Mouse (Mus musculus): ENCODE measurements at regions not wholly inside any gene's neighbourhood (a gene's known extent, or its start where the extent isn't known, plus 50 kb on each side); places are given as distances from the start of the nearest gene placed in this dataset.

- in situ Hi-C loops (cut with MboI; ENCODE audit: low pct_ligation_motif_present, low pct_unique_long_range_greater_than_20kb, low sequenced_read_pairs) = no loop called here
- Histone ChIP-seq H3K4me3 (replicated peaks in 1 of 3; ENCODE audit: low read depth in 2 of 3, low read length in 2 of 3, poor library complexity in 1 of 3) (no peak overlapping the region), H3K79me2 (replicated peaks; ENCODE audit: control insufficient read depth, extremely low read depth, insufficient read depth, poor library complexity, severe bottlenecking) (no peaks in the 10 kb centered on the region), H3K36me3 (replicated peaks in 1 of 2; ENCODE audit: control insufficient read depth in 1 of 2, insufficient read depth in 1 of 2, low read length in 1 of 2) (no peaks in the 10 kb centered on the region), H3K4me1 (ENCODE audit: control insufficient read depth in 1 of 2, insufficient read depth in 2 of 2) (peaks cover 10 to 25% of the 10 kb centered on the region in 2 experiments), H3K4me2 (ENCODE audit: insufficient read depth, low read depth, poor library complexity, severe bottlenecking) (no peak overlapping the region), H3K27me3 (replicated peaks) (no peaks in the 10 kb centered on the region), H3K27ac (ENCODE audit: insufficient read depth, low read depth) (no peak overlapping the region), H3K9me3 (replicated peaks; ENCODE audit: low read length) (no peaks in the 10 kb centered on the region), H3K9ac (ENCODE audit: insufficient read depth, low read depth) (no peak overlapping the region)
- DNase-seq (ENCODE audit: extremely low read depth) = no peak
- TF ChIP-seq EP300 (IDR thresholded peaks at IDR 0.05; ENCODE audit: low read length) = peak; percentile 45
- peak; percentile 31; the same call in 1 of the 2 replicates for TF ChIP-seq BHLHE40 (IDR thresholded peaks at IDR 0.05; ENCODE audit: low read depth, low read length)
- TF ChIP-seq POLR2AphosphoS2 (IDR thresholded peaks at IDR 0.05; ENCODE audit: low read depth, low read length) = no peak
- no peak for TF ChIP-seq TCF12 (IDR thresholded peaks at IDR 0.05; ENCODE audit: low read depth, low read length)
- dilution Hi-C loops (cut with MboI; ENCODE audit: extremely low pct_ligation_motif_present, extremely low pct_unique_long_range_greater_than_20kb, low sequenced_read_pairs) = no loop called here
These were observed 50.5 kb upstream of the Prdx6 start for GRCm38 (mm10) chr1:161301348-161302075.

DNA sequence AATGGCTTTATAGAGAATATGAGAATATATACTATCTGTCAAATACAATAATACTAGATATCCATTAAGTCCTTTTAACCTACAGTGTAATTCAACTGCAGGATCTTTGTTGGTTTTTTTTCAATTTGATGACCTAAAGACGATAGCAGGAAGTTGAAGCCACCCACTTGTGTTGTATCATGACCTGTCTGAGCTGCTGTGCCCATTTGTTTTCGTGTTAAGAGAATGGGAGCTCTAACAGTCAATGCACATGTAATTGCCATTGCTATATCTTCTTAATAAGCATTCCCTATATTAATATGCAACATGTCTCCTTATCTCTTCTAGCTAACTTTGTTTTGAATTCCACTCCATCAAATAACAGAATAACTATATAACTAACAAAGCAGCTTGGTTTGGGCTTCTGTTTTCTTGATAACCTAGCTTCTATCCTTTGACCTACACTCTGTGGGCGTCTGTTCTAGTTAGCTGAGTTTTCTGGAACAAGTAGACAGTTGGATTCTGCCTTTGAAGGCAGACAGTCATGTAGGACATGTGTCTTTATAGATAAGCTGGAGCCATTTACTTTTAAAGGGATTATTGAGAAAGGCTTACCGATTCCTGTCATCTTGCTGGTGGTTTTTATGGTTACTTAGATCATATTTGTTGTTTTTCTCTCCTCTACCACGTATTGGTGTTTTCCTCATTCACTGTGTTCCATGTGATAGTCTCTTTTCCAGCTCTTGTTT is 55.9 kb upstream of the Prdx6 start:
- DNase-seq (ENCODE audit: extremely low read depth) = no peak
- H3K9me3 ChIP-seq (replicated peaks; ENCODE audit: low read length) = no peaks in the 10 kb centered on the region
- dilution Hi-C loops (cut with MboI; ENCODE audit: extremely low pct_ligation_motif_present, extremely low pct_unique_long_range_greater_than_20kb, low sequenced_read_pairs) = no loop called here
- H3K27me3 ChIP-seq (replicated peaks) = no peaks in the 10 kb centered on the region
- no peak overlapping the region for H3K4me3 ChIP-seq (replicated peaks in 1 of 3; ENCODE audit: low read depth in 2 of 3, low read length in 2 of 3, poor library complexity in 1 of 3)
- in situ Hi-C loops (cut with MboI; ENCODE audit: low pct_ligation_motif_present, low pct_unique_long_range_greater_than_20kb, low sequenced_read_pairs) = no loop called here
- H3K9ac ChIP-seq (ENCODE audit: insufficient read depth, low read depth) = no peak overlapping the region
- no peak overlapping the region for H3K4me2 ChIP-seq (ENCODE audit: insufficient read depth, low read depth, poor library complexity, severe bottlenecking)
- H3K27ac ChIP-seq (ENCODE audit: insufficient read depth, low read depth) = no peak overlapping the region
- TF ChIP-seq POLR2A (IDR thresholded peaks at IDR 0.05; ENCODE audit: low read depth, low read length) = no peak
- no peak for TF ChIP-seq NRF1 (IDR thresholded peaks at IDR 0.05; ENCODE audit: low read depth, low read length)
- TF ChIP-seq MAZ (IDR thresholded peaks at IDR 0.05; ENCODE audit: low read depth, low read length) = no peak
- no peak for TF ChIP-seq GABPA (IDR thresholded peaks at IDR 0.05; ENCODE audit: insufficient replicate concordance, low read depth, low read length)
- TF ChIP-seq MYC (IDR thresholded peaks at IDR 0.05; ENCODE audit: low read depth, low read length) = no peak
- TF ChIP-seq USF2 (conservative IDR thresholded peaks at IDR 0.05; ENCODE audit: low read depth, low read length) = no peak
- no peak for TF ChIP-seq PAX5 (IDR thresholded peaks at IDR 0.05; ENCODE audit: low read length)
- TF ChIP-seq CHD2 (IDR thresholded peaks at IDR 0.05; ENCODE audit: low read length) = no peak
- no peak for TF ChIP-seq MAFK (IDR thresholded peaks at IDR 0.05; ENCODE audit: insufficient replicate concordance, low read length)
- no peak for TF ChIP-seq ZNF384 (IDR thresholded peaks at IDR 0.05; ENCODE audit: low read depth, low read length)
- TF ChIP-seq SIN3A (IDR thresholded peaks at IDR 0.05; ENCODE audit: low read length) = no peak
- no peak for TF ChIP-seq TBP (conservative IDR thresholded peaks at IDR 0.05; ENCODE audit: low read depth, low read length)
- TF ChIP-seq RCOR1 (conservative IDR thresholded peaks at IDR 0.05; ENCODE audit: low read depth, low read length) = no peak
- no peak for TF ChIP-seq JUN (IDR thresholded peaks at IDR 0.05; ENCODE audit: insufficient read depth, low read depth, low read length)
- TF ChIP-seq UBTF (IDR thresholded peaks at IDR 0.05; ENCODE audit: low read depth, low read length) = no peak
- no peak for TF ChIP-seq ZC3H11A (IDR thresholded peaks at IDR 0.05; ENCODE audit: low read depth, low read length)
- H3K4me1 ChIP-seq (ENCODE audit: control insufficient read depth in 1 of 2, insufficient read depth in 2 of 2) = peaks cover 0 to 11% of the 10 kb centered on the region in 2 experiments; a peak in 1 of 4 replicates
- no peaks in the 10 kb centered on the region for H3K36me3 ChIP-seq (replicated peaks in 1 of 2; ENCODE audit: control insufficient read depth in 1 of 2, insufficient read depth in 1 of 2, low read length in 1 of 2)
- no peaks in the 10 kb centered on the region for H3K79me2 ChIP-seq (replicated peaks; ENCODE audit: control insufficient read depth, extremely low read depth, insufficient read depth, poor library complexity, severe bottlenecking)

All from CH12.LX (cell line).